Mouse (Mus musculus) heart, adult 2 months (tissue): ENCODE data around the gene Hpse2. TPM values are rescaled to one million over a fixed set of nuclear protein-coding genes. Genes with fewer than 3 reads are reported as not detected.

Source experiments
- DNase-seq, 2 experiments: peaks; one replicate each; pipeline ENCODE4 v3.0.0; 2021
- H3K27ac ChIP-seq: fragments of 200-600 bp; 2 replicates; pipeline ENCODE4 v1.8.1; 2022
- H3K27me3 ChIP-seq: fragments of 200-500 bp; 2 replicates; pipeline ENCODE4 v1.6.1; 2012; ENCODE audit warnings: mild to moderate bottlenecking, low read length, inconsistent platforms, mixed read lengths; ENCODE audit not compliant: control insufficient read depth, insufficient read depth
- H3K36me3 ChIP-seq: fragments of 200-500 bp; 2 replicates; pipeline ENCODE4 v1.6.1; 2012; ENCODE audit warnings: low read length, inconsistent platforms; ENCODE audit not compliant: control insufficient read depth, insufficient read depth
- H3K4me1 ChIP-seq: fragments of 200-500 bp; 2 replicates; pipeline ENCODE4 v1.6.1; 2011; ENCODE audit warnings: low read length; ENCODE audit not compliant: control insufficient read depth, insufficient read depth
- H3K4me3 ChIP-seq: fragments of 200-600 bp; 2 replicates; pipeline ENCODE4 v1.8.1; 2022
- H3K79me2 ChIP-seq: fragments of 200-500 bp; replicated peaks from 2 replicates; pipeline ENCODE4 v1.6.1; 2012; ENCODE audit warnings: mild to moderate bottlenecking, inconsistent platforms, low read length, moderate library complexity, mixed read lengths; ENCODE audit not compliant: control insufficient read depth, insufficient read depth
- H3K9ac ChIP-seq: fragments of 200-500 bp; 2 replicates; pipeline ENCODE4 v1.6.1; 2012; ENCODE audit warnings: low read depth, mild to moderate bottlenecking, control low read depth, inconsistent platforms, low read length, mixed read lengths
- CTCF ChIP-seq: fragments of 200-600 bp; IDR thresholded peaks from 2 replicates; pipeline ENCODE4 v1.8.1; 2022; ENCODE audit warnings: antibody characterized with exemption, mild to moderate bottlenecking, moderate library complexity
- EP300 ChIP-seq: fragments of 200-500 bp; IDR thresholded peaks from 2 replicates; pipeline ENCODE4 v1.6.1; 2011; ENCODE audit warnings: low read depth, low read length, control low read depth; ENCODE audit not compliant: insufficient read depth
- POLR2A ChIP-seq: fragments of 200-500 bp; IDR thresholded peaks from 2 replicates; pipeline ENCODE4 v1.6.1; 2011; ENCODE audit warnings: mild to moderate bottlenecking, low read depth, low read length, control low read depth; ENCODE audit not compliant: insufficient read depth
- WGBS: fragments of 180-500 bp; shearing (Covaris S2); methylation state at CpG from one replicate; pipeline ENCODE4 v1.1.7; 2018; 5-methylcytosine and 5-hydroxymethylcytosine counted together
- intact Hi-C: fragments of 180-260 bp; cut with DNase I; formaldehyde crosslinking; loops from one replicate; pipeline ENCODE4 v1.15.1; 2025
- polyA plus RNA-seq: library from polyadenylated mRNA; depleted of rRNA; stranded (reverse); fragments of >200 nt; gene quantifications from 2 replicates; pipeline ENCODE4 v1.2.3, GENCODE M21; 2012
- total RNA-seq, 2 experiments: library from RNA; stranded (reverse); gene quantifications; 2 replicates each; pipeline ENCODE4 v1.2.3; 2021

Hpse2 gene
- total and polyA plus RNA-seq, 3 experiments = 0.14 to 0.25 TPM; not detected in 1

DNA sequence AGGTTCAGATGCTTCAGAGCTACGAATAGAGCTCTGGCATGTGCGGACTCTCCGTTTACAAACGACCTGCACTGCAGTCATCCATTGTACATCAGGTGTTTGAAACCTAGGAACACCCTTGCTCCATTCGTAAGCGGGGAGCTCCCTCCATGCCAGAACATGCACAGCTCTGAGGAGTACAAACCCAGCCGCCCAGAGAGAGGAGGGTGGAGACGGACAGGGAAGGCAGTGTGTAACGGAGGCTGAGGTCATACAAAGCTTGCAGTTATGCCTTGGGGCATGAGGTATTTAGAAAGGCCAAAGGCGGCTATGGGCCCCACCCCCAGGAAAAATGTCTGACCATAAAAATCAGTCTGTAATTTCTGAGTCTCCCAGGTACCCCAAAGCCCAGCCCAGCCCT lies 623.8 kb downstream of the Hpse2 start:
- no peak for DNase-seq
- no peak overlapping the region for H3K4me3 ChIP-seq
- no peak for TF ChIP-seq CTCF

DNA sequence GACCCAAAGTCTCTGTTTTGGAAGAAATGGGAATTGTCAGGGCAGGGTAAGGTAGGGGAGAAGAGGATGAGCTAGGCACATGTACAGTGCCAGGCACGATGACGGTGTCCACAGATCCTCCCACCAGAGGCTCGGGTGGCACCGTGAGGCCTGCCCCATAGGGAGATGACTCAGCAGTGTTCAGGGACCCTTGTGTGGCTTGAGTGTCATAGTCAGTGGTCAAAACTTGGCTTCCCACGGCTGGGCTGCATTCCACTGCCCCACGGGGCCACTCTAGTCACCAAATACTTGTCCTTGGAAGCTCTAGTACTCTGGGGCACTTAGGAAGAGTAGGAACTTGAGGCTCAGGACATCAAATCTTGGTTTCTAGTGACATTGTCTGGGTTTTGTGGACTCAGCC lies 631.5 kb downstream of the Hpse2 start:
- intact Hi-C loops = no loop called here
- 83% methylated on average over 6 of the region's 6 CpGs for WGBS

More for the DNA sequence above, 623.8 kb downstream of the Hpse2 start:
- Histone ChIP-seq H3K27me3 (no peaks in the 10 kb centered on the region), H3K9ac (no peak overlapping the region), H3K4me1 (no peaks in the 10 kb centered on the region), H3K27ac (no peak overlapping the region), H3K36me3 (no peaks in the 10 kb centered on the region), H3K79me2 (no peaks in the 10 kb centered on the region)
- intact Hi-C loops = no loop called here
- WGBS = 89% methylated on average over 10 of the region's 10 CpGs

DNA sequence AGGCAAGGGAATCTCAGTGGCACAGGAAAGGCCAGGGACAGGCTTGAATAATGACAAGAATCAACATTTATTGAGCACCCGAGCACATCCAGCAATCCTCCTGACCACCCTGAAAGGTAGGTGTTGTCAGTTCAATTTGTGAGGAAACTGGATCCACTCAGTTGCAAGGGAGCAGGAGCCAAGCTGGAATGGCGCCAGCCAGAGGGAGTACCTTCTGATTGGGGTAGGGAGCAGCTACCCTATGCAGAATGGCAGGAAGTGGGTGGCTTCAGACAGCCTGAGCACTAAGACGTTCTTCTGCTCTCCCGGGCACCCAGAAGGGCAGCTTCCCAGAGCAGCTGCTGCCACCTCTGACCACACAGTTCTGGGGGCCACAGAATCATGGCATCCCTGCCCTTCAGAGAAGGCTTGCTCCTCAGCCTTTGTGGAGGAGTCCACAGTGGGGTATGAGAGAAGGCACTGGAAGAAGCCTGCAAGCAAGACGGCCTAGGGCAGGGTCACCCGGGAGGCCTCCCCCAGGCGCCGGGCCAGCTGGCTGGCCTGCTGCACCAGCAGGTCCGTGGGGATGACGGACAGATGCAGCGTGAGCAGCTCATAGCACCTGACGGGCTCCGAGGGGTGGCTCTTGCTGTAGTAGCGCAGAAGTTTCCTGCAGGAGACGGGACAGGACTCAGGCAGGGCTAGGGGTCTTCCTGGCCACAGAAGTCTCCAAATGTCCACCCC lies 632.8 kb downstream of the Hpse2 start:
- Histone ChIP-seq H3K4me3 (no peak overlapping the region), H3K4me1 (peaks cover 6% of the 10 kb centered on the region), H3K9ac (no peak overlapping the region), H3K79me2 (no peaks in the 10 kb centered on the region), H3K27ac (no peak overlapping the region), H3K36me3 (no peaks in the 10 kb centered on the region), H3K27me3 (no peaks in the 10 kb centered on the region)
- intact Hi-C loops = no loop called here
- WGBS = 32% methylated on average over 15 of the region's 15 CpGs
- DNase-seq = peak; percentile 50 to 60
- TF ChIP-seq EP300 = no peak
- no peak for TF ChIP-seq CTCF
- no peak for TF ChIP-seq POLR2A

More for the DNA sequence above, 631.5 kb downstream of the Hpse2 start:
- no peak overlapping the region for H3K4me3 ChIP-seq
- no peak overlapping the region for H3K9ac ChIP-seq
- no peaks in the 10 kb centered on the region for H3K27me3 ChIP-seq
- H3K4me1 ChIP-seq = peaks cover 6% of the 10 kb centered on the region
- H3K27ac ChIP-seq = no peak overlapping the region
- DNase-seq = no peak
- H3K36me3 ChIP-seq = no peaks in the 10 kb centered on the region
- no peaks in the 10 kb centered on the region for H3K79me2 ChIP-seq
- TF ChIP-seq EP300 (no peak), POLR2A (no peak), CTCF (no peak)

DNA sequence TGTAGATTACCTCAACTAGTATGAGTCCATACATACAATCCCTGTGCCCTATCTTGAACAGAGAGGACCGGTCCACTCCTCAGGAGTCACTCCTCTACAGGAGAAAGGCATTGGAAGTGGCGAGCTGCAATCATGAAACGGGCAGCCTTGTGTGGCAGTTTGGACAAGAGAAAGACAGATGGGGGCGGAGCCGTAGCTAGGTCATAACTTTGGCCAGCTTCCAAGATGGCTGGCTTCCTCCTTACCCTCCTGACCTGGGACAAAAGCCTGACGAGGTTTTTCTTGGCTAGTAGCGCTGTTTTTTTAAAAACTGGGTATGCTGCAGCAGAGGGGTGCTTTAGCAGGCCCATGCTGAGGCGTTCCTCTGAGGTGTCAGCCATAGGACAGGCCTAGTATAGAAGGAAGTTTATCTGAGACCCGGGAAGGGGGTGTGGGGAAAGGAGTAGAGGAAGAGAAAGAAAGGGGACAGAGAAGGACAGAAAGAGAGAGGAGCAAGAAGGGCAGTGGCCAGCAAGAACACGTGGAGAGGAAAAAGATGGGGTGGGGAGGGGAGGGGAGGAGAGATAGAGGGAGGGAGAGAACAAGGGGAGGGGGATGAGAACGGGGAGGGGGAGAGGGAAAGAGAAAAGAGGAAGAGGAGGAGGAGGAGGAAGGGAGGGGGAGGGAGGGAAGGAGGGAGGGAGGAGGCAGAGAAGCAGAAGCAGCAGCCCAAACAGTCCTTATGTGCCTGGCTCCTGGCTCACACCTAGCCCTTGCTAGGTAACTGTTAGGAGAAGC lies 634.8 kb downstream of the Hpse2 start:
- intact Hi-C loops = loop anchor here (2.0 kb wide), 1 partner anchor 23 kb away; no protein-coding TSS in a partner anchor
- Histone ChIP-seq H3K79me2 (no peaks in the 10 kb centered on the region), H3K4me1 (peaks cover 6% of the 10 kb centered on the region), H3K4me3 (peak overlapping the region; percentile 50), H3K9ac (peak overlapping the region; percentile 3; the same call in 1 of the 2 replicates), H3K36me3 (no peaks in the 10 kb centered on the region), H3K27ac (peak overlapping the region; percentile 85), H3K27me3 (no peaks in the 10 kb centered on the region)
- TF ChIP-seq CTCF (no peak), POLR2A (no peak), EP300 (0 out of 2 replicates have a peak, but pooled peaks have one; percentile 26)
- WGBS = 5% methylated on average over 10 of the region's 11 CpGs
- peak; percentile 78 to 86 for DNase-seq

DNA sequence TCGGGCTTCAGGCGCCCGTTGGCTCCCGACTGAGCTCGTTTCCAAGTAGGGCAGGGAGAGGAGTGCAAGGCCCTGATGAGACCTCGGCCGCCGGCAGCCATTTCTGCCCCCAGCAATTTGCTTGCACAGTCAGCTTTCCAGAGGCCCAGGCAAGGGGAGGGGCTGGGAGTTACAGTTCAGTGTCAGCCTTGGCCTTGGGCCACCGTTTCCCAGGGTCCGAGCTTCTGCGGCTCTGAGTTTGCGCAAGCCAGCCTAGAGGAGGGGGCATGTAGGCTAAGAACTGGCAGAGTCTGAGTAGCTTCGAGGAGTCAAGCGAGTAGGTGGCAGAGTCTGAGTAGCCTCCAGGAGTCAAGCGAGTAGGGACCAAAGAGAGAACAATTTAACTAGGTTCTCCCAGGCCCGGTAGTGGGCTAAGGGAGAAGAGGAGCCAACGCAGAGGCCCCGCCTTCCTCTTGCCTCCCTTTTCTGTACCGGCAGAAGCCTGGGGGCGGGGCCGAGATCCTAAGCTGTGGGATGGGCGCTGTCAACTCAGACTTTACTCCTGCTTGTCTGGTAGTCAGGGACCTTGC lies 635.7 kb downstream of the Hpse2 start, which contains the start of gene Pyroxd2:
Gene Pyroxd2, minus strand, starts transcription at position 413 of the 569 bp plus-strand sequence.
- H3K9ac ChIP-seq = peak within 1 kb of the TSS; percentile 60
- no peaks in the 10 kb centered on the region for H3K79me2 ChIP-seq
- peaks cover 6% of the 10 kb centered on the region for H3K4me1 ChIP-seq
- H3K27ac ChIP-seq = peak within 1 kb of the TSS; percentile 85
- peak; percentile 86 to 88 for DNase-seq
- no peaks in the 10 kb centered on the region for H3K27me3 ChIP-seq
- no peaks in the 10 kb centered on the region for H3K36me3 ChIP-seq
- WGBS = 5% methylated on average over 22 of the region's 22 CpGs
- TF ChIP-seq EP300 = no peak
- no peak for TF ChIP-seq CTCF
- TF ChIP-seq POLR2A = 0 out of 2 replicates have a peak, but pooled peaks have one; percentile 7
- intact Hi-C loops = loop anchor here (2.0 kb wide), 1 partner anchor 24 kb away; no protein-coding TSS in a partner anchor
- H3K4me3 ChIP-seq = peak within 1 kb of the TSS; percentile 50
